In genomic region chr2:26941539-26941938, GRCm38 (mm10) we compare ENCODE assay signal across 12 mouse cellular contexts. TPM values are rescaled to one million over a fixed set of nuclear protein-coding genes. Genes with fewer than 3 reads are reported as not detected.
A peak's percentile ranks its signal among the peaks of the same experiment; 100 is the strongest.
DNase-seq lines count a peak whose midpoint lies in the region; ATAC-seq and TF ChIP-seq lines count a peak whose summit lies in the region.
"Had no signal": no experiment of that assay in that cellular context is flagged by ENCODE, and none has a peak within 500 bp of the region (broad histone marks: within the 10 kb centered on the region; RNA-seq: fewer than 3 reads in every experiment).

No protein-coding gene starts in this region.

- H3K27me3 ChIP-seq in spleen, adult 2 months (ENCODE audit: control insufficient read depth, insufficient read depth, low read length), result no peaks in the 10 kb centered on the region
- H3K27me3 ChIP-seq in lung, postnatal 0 days (replicated peaks; ENCODE audit: insufficient read depth, low read length), result no peaks in the 10 kb centered on the region
- H3K27me3 ChIP-seq in stomach, embryonic 16.5 days (ENCODE audit: control insufficient read depth, insufficient read depth, low read length), result no peaks in the 10 kb centered on the region
- H3K27me3 ChIP-seq in embryonic facial prominence, embryonic 10.5 days (replicated peaks; ENCODE audit: low read depth, poor library complexity, severe bottlenecking), result no peaks in the 10 kb centered on the region

- TF ChIP-seq POLR2A in spleen, adult 2 months (IDR thresholded peaks at IDR 0.05; ENCODE audit: low read depth, low read length), result no peak

- 39% methylated on average over 5 of the region's 5 CpGs for WGBS in spleen, adult 2 months
- WGBS in lung, postnatal 0 days, result 30% methylated on average over 5 of the region's 5 CpGs
- WGBS in stomach, embryonic 16.5 days, result 39% methylated on average over 5 of the region's 5 CpGs
- WGBS in embryonic facial prominence, embryonic 10.5 days, result 51% methylated on average over 5 of the region's 5 CpGs

- ATAC-seq in lung, postnatal 0 days, result peak; percentile 92
- peak; percentile 27; the same call in 1 of the 2 replicates for ATAC-seq in stomach, embryonic 16.5 days (ENCODE audit: insufficient read depth, low FRiP score)

- H3K4me3 ChIP-seq in spleen, adult 2 months (ENCODE audit: extremely low read depth, insufficient read depth, insufficient read length), result no peak overlapping the region
- H3K4me3 ChIP-seq in lung, postnatal 0 days (ENCODE audit: low read depth, low read length), result no peak overlapping the region
- no peak overlapping the region for H3K4me3 ChIP-seq in stomach, embryonic 16.5 days (replicated peaks; ENCODE audit: low read length)
- H3K4me3 ChIP-seq in embryonic facial prominence, embryonic 10.5 days, result no peak overlapping the region
- H3K4me3 ChIP-seq: left cerebral cortex, adult 2 months had no signal

- peaks cover under 1% of the 10 kb centered on the region; the same call in 1 of the 2 replicates for H3K4me1 ChIP-seq in spleen, adult 2 months (ENCODE audit: control insufficient read depth, insufficient read depth, insufficient read length)
- H3K4me1 ChIP-seq in lung, postnatal 0 days (ENCODE audit: insufficient read depth, low read depth, low read length), result no peaks in the 10 kb centered on the region
- no peaks in the 10 kb centered on the region for H3K4me1 ChIP-seq in stomach, embryonic 16.5 days (ENCODE audit: control insufficient read depth, insufficient read depth, low read length)
- no peaks in the 10 kb centered on the region for H3K4me1 ChIP-seq in embryonic facial prominence, embryonic 10.5 days

- no peak overlapping the region for H3K4me2 ChIP-seq in lung, postnatal 0 days (replicated peaks; ENCODE audit: low read depth, low read length)
- no peak overlapping the region for H3K4me2 ChIP-seq in stomach, embryonic 16.5 days (ENCODE audit: low read depth, low read length)

- H3K9ac ChIP-seq in lung, postnatal 0 days (replicated peaks; ENCODE audit: low read depth), result no peak overlapping the region
- H3K9ac ChIP-seq in stomach, embryonic 16.5 days (ENCODE audit: low read length), result no peak overlapping the region

- TF ChIP-seq EP300 in lung, postnatal 0 days (IDR thresholded peaks at IDR 0.05), result no peak

- no peak overlapping the region for H3K27ac ChIP-seq in spleen, adult 2 months (ENCODE audit: insufficient read depth, low read length)
- H3K27ac ChIP-seq in lung, postnatal 0 days (ENCODE audit: low read length), result no peak overlapping the region
- no peak overlapping the region for H3K27ac ChIP-seq in stomach, embryonic 16.5 days (ENCODE audit: low read length)
- no peak overlapping the region for H3K27ac ChIP-seq in embryonic facial prominence, embryonic 10.5 days (replicated peaks)
- H3K27ac ChIP-seq: left cerebral cortex, adult 2 months had no signal

- H3K9me3 ChIP-seq in lung, postnatal 0 days (ENCODE audit: low read length), result no peaks in the 10 kb centered on the region
- no peaks in the 10 kb centered on the region for H3K9me3 ChIP-seq in stomach, embryonic 16.5 days (replicated peaks; ENCODE audit: control insufficient read depth, low read length)
- H3K9me3 ChIP-seq in embryonic facial prominence, embryonic 10.5 days, result no peaks in the 10 kb centered on the region
- H3K9me3 ChIP-seq: G1E had no signal

- TF ChIP-seq CTCF in spleen, adult 2 months (IDR thresholded peaks at IDR 0.05; ENCODE audit: extremely low read depth, insufficient read depth, insufficient read length, insufficient replicate concordance), result peak; percentile 24; the same call in 1 of the 2 replicates
- TF ChIP-seq CTCF in lung, postnatal 0 days (IDR thresholded peaks at IDR 0.05), result peak; percentile 62

- H3K36me3 ChIP-seq in spleen, adult 2 months (ENCODE audit: control insufficient read depth, insufficient read depth, low read length), result no peaks in the 10 kb centered on the region
- H3K36me3 ChIP-seq in lung, postnatal 0 days (ENCODE audit: insufficient read depth, low read length), result no peaks in the 10 kb centered on the region
- H3K36me3 ChIP-seq in stomach, embryonic 16.5 days (ENCODE audit: control insufficient read depth, insufficient read depth, low read length), result no peaks in the 10 kb centered on the region
- peaks cover 2% of the 10 kb centered on the region; the same call in 1 of the 2 replicates for H3K36me3 ChIP-seq in embryonic facial prominence, embryonic 10.5 days (replicated peaks)

- no peak for DNase-seq in spleen, adult 2 months (ENCODE audit: low read depth in 1 of 2, low spot score in 2 of 2)
- DNase-seq in spleen, postnatal 10 days (ENCODE audit: low spot score in 2 of 2), result no peak
- DNase-seq in induced T-regulatory cell, adult 2 months (ENCODE audit: low read depth), result peak; percentile 25
- peak; percentile 85 for DNase-seq in lung, postnatal 0 days (ENCODE audit: low spot score)
- no peak for DNase-seq in embryonic facial prominence, embryonic 10.5 days (ENCODE audit: low spot score)
- no peak for DNase-seq in cerebellum, adult 8-10 months
- DNase-seq: adrenal gland, postnatal 10 days; midbrain, embryonic 14.5 days; thymus, adult 18-20 months had no signal

RNA-seq across cellular contexts. Expression of gene Stkld1, which starts 7.7 kb away (rescaled TPM):
- polyA plus RNA-seq in spleen, adult 2 months (2012; rRNA removed), result 0.21 and 0.22 TPM in 2 replicates
- polyA plus RNA-seq in lung, postnatal 0 days (2015; fragmentation: Nextera tagmentation; extraction: Ambion mirVana), result 0.13 and 0.24 TPM in 2 replicates
- 0.10 and 0.15 TPM in 2 replicates for polyA plus RNA-seq in stomach, embryonic 16.5 days (2015; fragmentation: Nextera tagmentation; extraction: Ambion mirVana)
- 0.11 and 0.14 TPM in 2 replicates for polyA plus RNA-seq in embryonic facial prominence, embryonic 10.5 days (2016; fragmentation: Nextera tagmentation; extraction: Ambion mirVana)

RNA-seq across cellular contexts. Expression of gene Surf4, which starts 7.8 kb away (rescaled TPM):
- polyA plus RNA-seq in spleen, adult 2 months (2012; rRNA removed), result 141 and 203 TPM in 2 replicates
- 167 and 171 TPM in 2 replicates for polyA plus RNA-seq in lung, postnatal 0 days (2015; fragmentation: Nextera tagmentation; extraction: Ambion mirVana)
- polyA plus RNA-seq in stomach, embryonic 16.5 days (2015; fragmentation: Nextera tagmentation; extraction: Ambion mirVana), result 245 and 251 TPM in 2 replicates
- polyA plus RNA-seq in embryonic facial prominence, embryonic 10.5 days (2016; fragmentation: Nextera tagmentation; extraction: Ambion mirVana), result 158 and 160 TPM in 2 replicates

RNA-seq across cellular contexts. Expression of gene Rexo4, which starts 22.6 kb away (rescaled TPM):
- 19.3 and 22.8 TPM in 2 replicates for polyA plus RNA-seq in spleen, adult 2 months (2012; rRNA removed)
- 21.4 and 22.1 TPM in 2 replicates for polyA plus RNA-seq in lung, postnatal 0 days (2015; fragmentation: Nextera tagmentation; extraction: Ambion mirVana)
- 40.3 and 42.3 TPM in 2 replicates for polyA plus RNA-seq in stomach, embryonic 16.5 days (2015; fragmentation: Nextera tagmentation; extraction: Ambion mirVana)
- 56.0 and 59.1 TPM in 2 replicates for polyA plus RNA-seq in embryonic facial prominence, embryonic 10.5 days (2016; fragmentation: Nextera tagmentation; extraction: Ambion mirVana)

RNA-seq across cellular contexts. Expression of gene Surf1, which starts 25.2 kb away (rescaled TPM):
- polyA plus RNA-seq in spleen, adult 2 months (2012; rRNA removed), result 35.5 and 43.5 TPM in 2 replicates
- polyA plus RNA-seq in lung, postnatal 0 days (2015; fragmentation: Nextera tagmentation; extraction: Ambion mirVana), result 59.6 and 59.7 TPM in 2 replicates
- 59.9 and 61.8 TPM in 2 replicates for polyA plus RNA-seq in stomach, embryonic 16.5 days (2015; fragmentation: Nextera tagmentation; extraction: Ambion mirVana)
- 44.5 and 48.6 TPM in 2 replicates for polyA plus RNA-seq in embryonic facial prominence, embryonic 10.5 days (2016; fragmentation: Nextera tagmentation; extraction: Ambion mirVana)

RNA-seq across cellular contexts. Expression of gene Surf2, which starts 25.4 kb away (rescaled TPM):
- polyA plus RNA-seq in spleen, adult 2 months (2012; rRNA removed), result 19.1 and 19.6 TPM in 2 replicates
- 23.0 and 23.8 TPM in 2 replicates for polyA plus RNA-seq in lung, postnatal 0 days (2015; fragmentation: Nextera tagmentation; extraction: Ambion mirVana)
- polyA plus RNA-seq in stomach, embryonic 16.5 days (2015; fragmentation: Nextera tagmentation; extraction: Ambion mirVana), result 39.9 and 40.7 TPM in 2 replicates
- 56.7 and 58.5 TPM in 2 replicates for polyA plus RNA-seq in embryonic facial prominence, embryonic 10.5 days (2016; fragmentation: Nextera tagmentation; extraction: Ambion mirVana)

Comparison
In these comparisons a context has a peak if more than half of its experiments do, and no peak if none do; other contexts are left out.
1. DNase-seq: peak in induced T-regulatory cell, adult 2 months (single experiment) and lung, postnatal 0 days (single experiment); none in spleen, adult 2 months (0 of 2), spleen, postnatal 10 days (0 of 2), embryonic facial prominence, embryonic 10.5 days (single experiment) and cerebellum, adult 8-10 months (single experiment).